Mouse (Mus musculus) erythroid progenitor cell, adult 5-6 weeks (primary cell): Measurements from ENCODE around the gene Slc12a4. TPM values are rescaled to one million over a fixed set of nuclear protein-coding genes. Genes with fewer than 3 reads are reported as not detected.

Experiments
- ATAC-seq: replicated peaks from 2 replicates; pipeline ENCODE4 v1.8.0; 2016; ENCODE audit warnings: moderate number of reproducible peaks, mild to moderate bottlenecking, moderate TSS enrichment, inconsistent platforms; ENCODE audit not compliant: poor library complexity, low FRiP score, severe bottlenecking
- total RNA-seq, 2 experiments: library from RNA; stranded (forward) in 1 of 2; stranded (reverse) in 1 of 2; fragments of 150-400 nt in 1 of 2; fragments of 186-747, 209-891 nt in 1 of 2; gene quantifications; 2 replicates each; pipeline versions ENCODE4 v1.2.3 to v1.2.4; 2015 to 2017; ENCODE audit warnings: low replicate concordance in 2 of 2

The Slc12a4 gene
- total RNA-seq, 2 experiments from 2014 or later = 3.4 to 4.0 TPM

GRCm38 (mm10) chr8:105935863-105936603 lies 29.9 kb downstream of the Slc12a4 start:
- ATAC-seq = no peak

- ATAC-seq = no peak
Measured at GRCm38 (mm10) chr8:105935105-105935504, 30.8 kb downstream of the Slc12a4 start.

DNA sequence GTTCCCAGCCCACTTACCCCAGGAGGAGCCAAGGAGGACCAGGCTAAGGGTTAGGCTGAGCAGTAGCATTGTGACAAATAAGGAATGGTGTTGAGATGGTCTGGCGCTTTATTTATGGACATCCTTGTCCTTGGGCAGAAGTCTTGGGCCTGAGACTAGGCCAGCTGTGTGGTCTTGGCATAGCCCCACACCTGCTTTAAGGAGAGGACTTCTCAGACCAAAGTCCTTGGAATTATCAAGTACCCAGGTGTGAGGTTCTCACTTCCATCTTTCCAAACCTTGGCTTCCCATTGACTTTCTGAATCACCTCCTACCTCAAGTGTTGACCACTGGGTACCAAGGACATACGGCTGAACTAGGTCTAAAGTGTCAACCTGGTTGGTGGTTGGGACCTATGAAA lies 32.1 kb downstream of the Slc12a4 start, which contains the start of gene Ctrl:
TSS of gene Ctrl (minus strand) at position 101 of the 400 bp plus-strand sequence.
- no peak for ATAC-seq

GRCm38 (mm10) chr8:105932525-105932924 lies 33.4 kb downstream of the Slc12a4 start:
- ATAC-seq = no peak

DNA sequence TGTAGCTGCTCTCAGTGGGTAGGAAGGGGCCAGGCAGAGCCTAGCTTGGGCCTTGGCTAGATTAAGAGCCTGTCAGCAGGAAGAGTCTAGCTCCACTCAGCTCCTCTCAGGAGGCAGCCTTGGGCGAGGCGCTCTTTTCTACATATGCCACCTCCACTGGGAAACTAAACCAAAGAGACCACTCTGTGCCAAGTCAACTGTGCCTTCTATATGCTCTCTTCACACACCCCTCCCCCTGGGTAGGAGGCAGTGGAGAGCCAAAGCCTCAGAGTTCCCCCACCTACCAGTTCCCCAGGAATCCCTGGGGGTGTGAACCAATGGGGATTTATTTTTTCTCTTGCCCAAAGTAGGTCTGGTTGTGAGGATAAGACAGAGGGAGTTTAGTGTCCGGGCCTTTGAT lies 34.6 kb downstream of the Slc12a4 start:
- ATAC-seq = no peak

DNA sequence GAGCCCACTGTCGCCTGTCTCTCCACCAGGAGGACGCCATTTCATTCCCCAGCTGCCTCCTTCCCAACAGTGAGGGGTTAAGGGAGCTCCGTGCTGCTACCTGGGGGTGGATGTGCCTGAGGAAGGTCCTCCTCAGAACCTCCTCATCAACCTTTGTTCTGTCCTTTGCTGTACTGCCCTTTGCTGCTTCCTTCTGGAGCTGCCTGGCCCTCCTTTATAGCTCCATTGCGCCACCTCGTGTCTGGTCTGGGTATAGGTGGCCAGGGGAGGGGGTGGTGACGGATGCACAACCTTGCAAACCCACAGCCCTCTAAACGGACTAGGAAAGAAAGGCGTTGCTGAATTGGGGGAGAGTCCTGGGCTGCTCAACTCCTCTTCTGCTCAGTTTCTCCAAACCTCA lies 35.3 kb downstream of the Slc12a4 start:
- peak; percentile 73 for ATAC-seq

DNA sequence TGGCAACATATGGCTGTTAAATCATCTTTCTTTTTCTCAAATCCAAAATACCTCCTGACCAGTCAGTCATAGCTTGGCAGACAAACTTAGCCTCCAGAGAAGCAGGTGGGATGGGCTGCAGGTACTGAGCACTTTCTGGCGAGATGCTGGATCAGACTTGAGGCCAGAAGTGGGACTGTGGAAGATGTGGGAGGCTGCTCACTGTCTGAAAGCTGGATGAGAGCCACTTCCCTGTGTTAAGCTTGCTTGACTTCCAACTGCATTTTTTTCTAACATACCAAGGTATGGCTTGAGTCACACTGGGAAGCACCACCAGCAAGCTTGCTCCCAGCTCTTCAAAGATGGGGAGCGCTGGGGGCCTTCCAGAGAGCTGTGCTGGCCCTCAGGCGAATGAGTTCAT lies 40.8 kb downstream of the Slc12a4 start:
- ATAC-seq = no peak

DNA sequence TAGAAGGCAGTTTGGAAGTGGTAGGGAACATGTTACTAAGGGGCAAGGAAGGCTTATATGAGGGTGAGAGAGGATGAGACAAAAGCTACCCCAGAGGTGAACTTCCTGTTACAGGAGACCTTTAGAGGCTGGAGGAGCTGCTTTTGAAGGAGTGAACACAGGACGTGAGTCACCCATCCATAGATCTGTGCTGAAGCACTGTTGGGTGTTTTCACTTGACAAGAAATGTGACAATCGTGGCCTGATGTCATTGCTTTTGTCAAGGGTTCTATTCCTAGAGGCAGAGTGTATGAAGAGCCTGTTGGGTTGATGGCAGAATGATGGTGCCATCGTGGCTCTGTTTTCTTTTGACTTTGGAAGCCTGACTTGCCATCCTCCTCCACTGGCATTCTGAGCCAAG lies 46.5 kb downstream of the Slc12a4 start:
- no peak for ATAC-seq

- peak; percentile 54 for ATAC-seq
Measured at GRCm38 (mm10) chr8:105900941-105901616, 64.8 kb downstream of the Slc12a4 start.

DNA sequence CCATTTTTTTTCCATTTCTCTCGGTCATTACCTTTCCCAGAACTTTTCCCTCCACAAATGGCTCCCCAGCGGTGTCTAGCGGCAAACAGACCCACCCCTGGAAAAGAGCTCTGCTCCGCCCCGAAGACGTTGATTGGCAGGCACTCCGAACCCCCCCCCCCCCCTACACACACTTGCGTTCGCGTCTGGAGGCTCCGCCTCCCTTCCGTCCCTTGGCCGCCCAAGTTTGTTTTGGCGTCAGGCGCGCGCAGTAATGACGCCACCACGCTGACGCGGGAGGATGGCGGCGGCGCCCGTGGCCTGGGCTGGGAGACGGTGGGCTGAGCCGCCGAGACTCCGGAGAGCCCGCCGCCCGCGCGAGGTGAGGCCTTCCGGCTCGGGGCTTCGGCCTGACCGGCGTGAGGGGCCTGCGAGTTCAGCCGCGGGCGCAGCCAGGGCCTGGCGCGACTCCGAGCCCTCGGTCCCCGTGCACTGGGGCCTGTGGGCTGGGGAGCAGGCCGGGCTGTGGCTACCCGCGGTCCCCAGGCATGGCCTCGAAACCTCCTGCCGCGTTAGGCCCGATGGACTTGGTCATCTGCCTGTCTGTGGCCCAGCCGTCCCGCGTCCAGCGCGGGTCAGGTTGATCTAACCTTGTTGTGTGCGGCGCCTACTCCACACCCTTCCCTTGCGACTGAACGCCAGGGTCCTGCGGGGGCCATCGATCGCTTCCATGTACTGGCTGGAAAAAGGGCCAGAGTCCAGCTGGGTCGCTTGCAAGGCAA lies 65.5 kb downstream of the Slc12a4 start, which contains the start of gene Pskh1:
TSS of gene Pskh1 (plus strand) at position 262 of the 761 bp plus-strand sequence.
- ATAC-seq = peak; percentile 93

GRCm38 (mm10) chr8:105897801-105898480 lies 68.0 kb downstream of the Slc12a4 start:
- no peak for ATAC-seq

Other genes with a start within 250 kb of the Slc12a4 start
- gene Gfod2, start 207.4 kb downstream of the Slc12a4 start, total RNA-seq (2015; ENCODE audit: low replicate concordance) = not detected in 2 replicates
- gene Gfod2, start 207.4 kb downstream of the Slc12a4 start, total RNA-seq (2017; ENCODE audit: low replicate concordance) = 0.51 TPM in 1 of 2 replicates, not detected in the other
- gene Ranbp10, start 138.7 kb downstream of the Slc12a4 start, total RNA-seq (2015; ENCODE audit: low replicate concordance) = 306 and 341 TPM in 2 replicates
- gene Ranbp10, start 138.7 kb downstream of the Slc12a4 start, total RNA-seq (2017; ENCODE audit: low replicate concordance) = 296 and 297 TPM in 2 replicates
- 2.9 TPM in 1 of 2 replicates, not detected in the other for gene Tsnaxip1, start 138.4 kb downstream of the Slc12a4 start, total RNA-seq (2015; ENCODE audit: low replicate concordance)
- 1.4 TPM in 1 of 2 replicates, not detected in the other for gene Tsnaxip1, start 138.4 kb downstream of the Slc12a4 start, total RNA-seq (2017; ENCODE audit: low replicate concordance)
- gene Cenpt, start 112.8 kb downstream of the Slc12a4 start, total RNA-seq (2015; ENCODE audit: low replicate concordance) = 57.0 and 57.3 TPM in 2 replicates
- 55.2 and 94.3 TPM in 2 replicates for gene Cenpt, start 112.8 kb downstream of the Slc12a4 start, total RNA-seq (2017; ENCODE audit: low replicate concordance)
- gene Thap11, start 111.0 kb downstream of the Slc12a4 start, total RNA-seq (2015; ENCODE audit: low replicate concordance) = 9.6 and 22.0 TPM in 2 replicates
- 11.0 and 18.6 TPM in 2 replicates for gene Thap11, start 111.0 kb downstream of the Slc12a4 start, total RNA-seq (2017; ENCODE audit: low replicate concordance)
- gene Nutf2, start 105.5 kb downstream of the Slc12a4 start, total RNA-seq (2015; ENCODE audit: low replicate concordance) = 57.8 and 102 TPM in 2 replicates
- gene Nutf2, start 105.5 kb downstream of the Slc12a4 start, total RNA-seq (2017; ENCODE audit: low replicate concordance) = 15.3 and 42.5 TPM in 2 replicates
- gene Edc4, start 85.2 kb downstream of the Slc12a4 start, total RNA-seq (2015; ENCODE audit: low replicate concordance) = 12.2 and 15.9 TPM in 2 replicates
- gene Edc4, start 85.2 kb downstream of the Slc12a4 start, total RNA-seq (2017; ENCODE audit: low replicate concordance) = 22.1 and 25.5 TPM in 2 replicates
- not detected in 2 replicates for gene Nrn1l, start 72.5 kb downstream of the Slc12a4 start, total RNA-seq (2015; ENCODE audit: low replicate concordance)
- gene Nrn1l, start 72.5 kb downstream of the Slc12a4 start, total RNA-seq (2017; ENCODE audit: low replicate concordance) = not detected in 2 replicates
- gene Pskh1, start 65.7 kb downstream of the Slc12a4 start, total RNA-seq (2015; ENCODE audit: low replicate concordance) = 5.4 and 8.6 TPM in 2 replicates
- gene Pskh1, start 65.7 kb downstream of the Slc12a4 start, total RNA-seq (2017; ENCODE audit: low replicate concordance) = 7.1 and 11.7 TPM in 2 replicates
- not detected in 2 replicates for gene Ctrl, start 32.2 kb downstream of the Slc12a4 start, total RNA-seq (2015; ENCODE audit: low replicate concordance)
- not detected in 2 replicates for gene Ctrl, start 32.2 kb downstream of the Slc12a4 start, total RNA-seq (2017; ENCODE audit: low replicate concordance)
- gene Psmb10, start 27.7 kb downstream of the Slc12a4 start, total RNA-seq (2015; ENCODE audit: low replicate concordance) = 20.2 and 25.2 TPM in 2 replicates
- gene Psmb10, start 27.7 kb downstream of the Slc12a4 start, total RNA-seq (2017; ENCODE audit: low replicate concordance) = 2.7 and 4.2 TPM in 2 replicates
- not detected in 2 replicates for gene Lcat, start 22.7 kb downstream of the Slc12a4 start, total RNA-seq (2015; ENCODE audit: low replicate concordance)
- 2.4 TPM in 1 of 2 replicates, not detected in the other for gene Lcat, start 22.7 kb downstream of the Slc12a4 start, total RNA-seq (2017; ENCODE audit: low replicate concordance)
- gene Dpep3, start 13.3 kb upstream of the Slc12a4 start, total RNA-seq (2015; ENCODE audit: low replicate concordance) = not detected in 2 replicates
- gene Dpep3, start 13.3 kb upstream of the Slc12a4 start, total RNA-seq (2017; ENCODE audit: low replicate concordance) = not detected in 2 replicates
- 0.72 and 6.7 TPM in 2 replicates for gene Dus2, start 25.2 kb upstream of the Slc12a4 start, total RNA-seq (2015; ENCODE audit: low replicate concordance)
- 6.3 and 14.4 TPM in 2 replicates for gene Dus2, start 25.2 kb upstream of the Slc12a4 start, total RNA-seq (2017; ENCODE audit: low replicate concordance)
- gene Dpep2nb, start 39.9 kb upstream of the Slc12a4 start, total RNA-seq (2015; ENCODE audit: low replicate concordance) = not detected in 2 replicates
- gene Dpep2nb, start 39.9 kb upstream of the Slc12a4 start, total RNA-seq (2017; ENCODE audit: low replicate concordance) = not detected in 2 replicates
- 1.8 and 4.6 TPM in 2 replicates for gene Ddx28, start 45.8 kb upstream of the Slc12a4 start, total RNA-seq (2015; ENCODE audit: low replicate concordance)
- gene Ddx28, start 45.8 kb upstream of the Slc12a4 start, total RNA-seq (2017; ENCODE audit: low replicate concordance) = 3.2 and 5.0 TPM in 2 replicates
- 71.3 and 80.4 TPM in 2 replicates for gene Nfatc3, start 92.7 kb upstream of the Slc12a4 start, total RNA-seq (2015; ENCODE audit: low replicate concordance)
- 32.7 and 37.5 TPM in 2 replicates for gene Nfatc3, start 92.7 kb upstream of the Slc12a4 start, total RNA-seq (2017; ENCODE audit: low replicate concordance)
- gene Esrp2, start 170.9 kb upstream of the Slc12a4 start, total RNA-seq (2015; ENCODE audit: low replicate concordance) = not detected in 2 replicates
- gene Esrp2, start 170.9 kb upstream of the Slc12a4 start, total RNA-seq (2017; ENCODE audit: low replicate concordance) = 0.08 TPM in 1 of 2 replicates, not detected in the other
- 1.7 and 9.4 TPM in 2 replicates for gene Pla2g15, start 184.3 kb upstream of the Slc12a4 start, total RNA-seq (2015; ENCODE audit: low replicate concordance)
- 4.4 and 8.6 TPM in 2 replicates for gene Pla2g15, start 184.3 kb upstream of the Slc12a4 start, total RNA-seq (2017; ENCODE audit: low replicate concordance)
- 1.4 and 3.4 TPM in 2 replicates for gene Slc7a6, start 202.8 kb upstream of the Slc12a4 start, total RNA-seq (2015; ENCODE audit: low replicate concordance)
- gene Slc7a6, start 202.8 kb upstream of the Slc12a4 start, total RNA-seq (2017; ENCODE audit: low replicate concordance) = 2.0 and 2.2 TPM in 2 replicates
- 32.7 and 42.5 TPM in 2 replicates for gene Slc7a6os, start 244.8 kb upstream of the Slc12a4 start, total RNA-seq (2015; ENCODE audit: low replicate concordance)
- 22.3 and 27.6 TPM in 2 replicates for gene Slc7a6os, start 244.8 kb upstream of the Slc12a4 start, total RNA-seq (2017; ENCODE audit: low replicate concordance)
- gene Prmt7, start 244.8 kb upstream of the Slc12a4 start, total RNA-seq (2015; ENCODE audit: low replicate concordance) = 0.84 and 1.8 TPM in 2 replicates
- gene Prmt7, start 244.8 kb upstream of the Slc12a4 start, total RNA-seq (2017; ENCODE audit: low replicate concordance) = 3.7 and 6.3 TPM in 2 replicates